Mouse (Mus musculus) thymus, postnatal 14 days (tissue): ENCODE data around the gene Zbtb7b.

Experiments used
- DNase-seq: peaks from one replicate; pipeline ENCODE4 v3.0.0; 2021

Zbtb7b gene

GRCm38 (mm10) chr3:89418170-89418860 is 23.7 kb upstream of the Zbtb7b start, which contains the start of the genes Cks1b and Shc1:
Cks1b (minus strand) TSS chr3:89418383.
Shc1 (plus strand) TSS chr3:89418443.
- peak; percentile 90 for DNase-seq

GRCm38 (mm10) chr3:89417840-89418169 is 23.2 kb upstream of the Zbtb7b start:
- DNase-seq: no peak

GRCm38 (mm10) chr3:89417131-89417530 is 22.6 kb upstream of the Zbtb7b start:
- no peak for DNase-seq

- DNase-seq: no peak
Observed at GRCm38 (mm10) chr3:89416158-89416557, 21.6 kb upstream of the Zbtb7b start.

- peak; percentile 98 for DNase-seq
Observed at GRCm38 (mm10) chr3:89411490-89412393, 17.2 kb upstream of the Zbtb7b start, which contains the start of gene Flad1. Flad1 (minus strand) TSS chr3:89411870.

- DNase-seq: no peak
Observed at GRCm38 (mm10) chr3:89410864-89411263, 16.3 kb upstream of the Zbtb7b start.

- DNase-seq: no peak
Observed at GRCm38 (mm10) chr3:89409701-89410100, 15.1 kb upstream of the Zbtb7b start.

GRCm38 (mm10) chr3:89408448-89408847 is 13.9 kb upstream of the Zbtb7b start:
- no peak for DNase-seq

- DNase-seq: no peak
Observed at GRCm38 (mm10) chr3:89406887-89407286, 12.3 kb upstream of the Zbtb7b start.

GRCm38 (mm10) chr3:89402693-89403092 is 8.1 kb upstream of the Zbtb7b start, which contains the start of gene Lenep:
Lenep (minus strand) TSS chr3:89402793.
- no peak for DNase-seq

- no peak for DNase-seq
Observed at GRCm38 (mm10) chr3:89401329-89401728, 6.8 kb upstream of the Zbtb7b start.

- DNase-seq: no peak
Observed at GRCm38 (mm10) chr3:89396654-89397005, 2.1 kb upstream of the Zbtb7b start.

GRCm38 (mm10) chr3:89395806-89396653 is 1.5 kb upstream of the Zbtb7b start:
- peak; percentile 88 for DNase-seq

- DNase-seq: no peak
Observed at GRCm38 (mm10) chr3:89395419-89395805, 836 bp upstream of the Zbtb7b start.

GRCm38 (mm10) chr3:89394894-89395256 is 299 bp upstream of the Zbtb7b start:
- no peak for DNase-seq

GRCm38 (mm10) chr3:89393605-89394004 is 971 bp downstream of the Zbtb7b start:
- peak; percentile 73 for DNase-seq

- no peak for DNase-seq
Observed at GRCm38 (mm10) chr3:89392871-89393311, 1.7 kb downstream of the Zbtb7b start.

GRCm38 (mm10) chr3:89391663-89392511 is 2.7 kb downstream of the Zbtb7b start:
- DNase-seq: no peak

- DNase-seq: peak; percentile 62
Observed at GRCm38 (mm10) chr3:89390699-89391662, 3.6 kb downstream of the Zbtb7b start.

GRCm38 (mm10) chr3:89390111-89390515 is 4.5 kb downstream of the Zbtb7b start:
- DNase-seq: no peak
